Comparison of ENCODE assay signal across 14 mouse cellular contexts in genomic region chr1:36052672-36053071, GRCm38 (mm10). TPM values are rescaled to one million over a fixed set of nuclear protein-coding genes. Genes with fewer than 3 reads are reported as not detected.
DNase-seq lines count a peak whose midpoint lies in the region; ATAC-seq and TF ChIP-seq lines count a peak whose summit lies in the region.
"Had no signal": no experiment of that assay in that cellular context is flagged by ENCODE, and none has a peak within 500 bp of the region (broad histone marks: within the 10 kb centered on the region; RNA-seq: fewer than 3 reads in every experiment).

No protein-coding gene starts in this region.

- H3K4me1 ChIP-seq in lung, postnatal 0 days (ENCODE audit: insufficient read depth, low read depth, low read length), result no peaks in the 10 kb centered on the region
- peaks cover 14 to 27% of the 10 kb centered on the region in 2 experiments for H3K4me1 ChIP-seq in CH12.LX (ENCODE audit: control insufficient read depth in 1 of 2, insufficient read depth in 2 of 2)
- H3K4me1 ChIP-seq: embryonic facial prominence, embryonic 13.5 days; forebrain, embryonic 12.5 days; lung, embryonic 15.5 days; midbrain, embryonic 13.5 days; stomach, embryonic 15.5 days had no signal

- no peaks in the 10 kb centered on the region for H3K36me3 ChIP-seq in lung, postnatal 0 days (ENCODE audit: insufficient read depth, low read length)
- H3K36me3 ChIP-seq in CH12.LX (replicated peaks in 1 of 2; ENCODE audit: control insufficient read depth in 1 of 2, insufficient read depth in 1 of 2, low read length in 1 of 2), result no peaks in the 10 kb centered on the region
- H3K36me3 ChIP-seq: embryonic facial prominence, embryonic 13.5 days; forebrain, embryonic 12.5 days; lung, embryonic 15.5 days; midbrain, embryonic 13.5 days; stomach, embryonic 15.5 days had no signal

- no peak for TF ChIP-seq RAD21 in CH12.LX (IDR thresholded peaks at IDR 0.05; ENCODE audit: low read depth, low read length)

- no peaks in the 10 kb centered on the region for H3K27me3 ChIP-seq in lung, postnatal 0 days (replicated peaks; ENCODE audit: insufficient read depth, low read length)
- H3K27me3 ChIP-seq in CH12.LX (replicated peaks), result no peaks in the 10 kb centered on the region
- H3K27me3 ChIP-seq: embryonic facial prominence, embryonic 13.5 days; lung, embryonic 15.5 days; midbrain, embryonic 13.5 days; stomach, embryonic 15.5 days had no signal

- H3K9ac ChIP-seq in lung, postnatal 0 days (replicated peaks; ENCODE audit: low read depth), result no peak overlapping the region
- no peak overlapping the region for H3K9ac ChIP-seq in CH12.LX (ENCODE audit: insufficient read depth, low read depth)
- H3K9ac ChIP-seq: embryonic facial prominence, embryonic 13.5 days; forebrain, embryonic 12.5 days; lung, embryonic 15.5 days; midbrain, embryonic 13.5 days; stomach, embryonic 15.5 days had no signal

- DNase-seq in lung, postnatal 0 days (ENCODE audit: low spot score), result peak; percentile 38
- no peak for DNase-seq in lung, adult 18-20 months
- DNase-seq in B cell, adult 2 months, result peak; percentile 65 to 69
- peak; percentile 87 for DNase-seq in CH12.LX (ENCODE audit: extremely low read depth)
- DNase-seq in left cerebral cortex, postnatal 14 days (ENCODE audit: low spot score in 2 of 2), result no peak
- no peak for DNase-seq in urinary bladder, postnatal 36 days (ENCODE audit: low spot score in 2 of 2)
- DNase-seq: cerebellum, adult 11-12 months; heart, postnatal 10 days had no signal

- no peak overlapping the region for H3K4me2 ChIP-seq in lung, postnatal 0 days (replicated peaks; ENCODE audit: low read depth, low read length)
- H3K4me2 ChIP-seq in CH12.LX (ENCODE audit: insufficient read depth, low read depth, poor library complexity, severe bottlenecking), result peak overlapping the region; percentile 54; the same call in 1 of the 2 replicates
- H3K4me2 ChIP-seq: embryonic facial prominence, embryonic 13.5 days; forebrain, embryonic 12.5 days; lung, embryonic 15.5 days; midbrain, embryonic 13.5 days; stomach, embryonic 15.5 days had no signal

- no peak overlapping the region for H3K27ac ChIP-seq in lung, postnatal 0 days (ENCODE audit: low read length)
- H3K27ac ChIP-seq in CH12.LX (ENCODE audit: insufficient read depth, low read depth), result no peak overlapping the region; the same call in 1 of the 2 replicates
- H3K27ac ChIP-seq: embryonic facial prominence, embryonic 13.5 days; forebrain, embryonic 12.5 days; lung, embryonic 15.5 days; midbrain, embryonic 13.5 days; stomach, embryonic 15.5 days had no signal

- in situ Hi-C loops in CH12.LX (cut with MboI; ENCODE audit: low pct_ligation_motif_present, low pct_unique_long_range_greater_than_20kb, low sequenced_read_pairs), result no loop called here

- no peak for TF ChIP-seq CTCF in lung, postnatal 0 days (IDR thresholded peaks at IDR 0.05)
- no peak for TF ChIP-seq CTCF in CH12.LX (conservative IDR thresholded peaks at IDR 0.05 in 1 of 2, IDR thresholded peaks at IDR 0.05 in 1 of 2; ENCODE audit: low read depth in 2 of 2, low read length in 2 of 2)

- dilution Hi-C loops in CH12.LX (cut with MboI; ENCODE audit: extremely low pct_ligation_motif_present, extremely low pct_unique_long_range_greater_than_20kb, low sequenced_read_pairs), result no loop called here

- intact Hi-C loops in left cerebral cortex, postnatal 14 days (cut with DNase I), result no loop called here

- no peak for TF ChIP-seq POLR2A in CH12.LX (IDR thresholded peaks at IDR 0.05; ENCODE audit: low read depth, low read length)

- no peak for ATAC-seq in lung, postnatal 0 days
- peak; percentile 85 for ATAC-seq in megakaryocyte, adult 5-6 weeks (ENCODE audit: poor library complexity, severe bottlenecking)
- ATAC-seq: midbrain, embryonic 13.5 days had no signal

- H3K4me3 ChIP-seq in lung, postnatal 0 days (ENCODE audit: low read depth, low read length), result no peak overlapping the region
- H3K4me3 ChIP-seq in CH12.LX (replicated peaks in 1 of 3; ENCODE audit: low read depth in 2 of 3, low read length in 2 of 3, poor library complexity in 1 of 3), result no peak overlapping the region
- H3K4me3 ChIP-seq: embryonic facial prominence, embryonic 13.5 days; forebrain, embryonic 12.5 days; lung, embryonic 15.5 days; midbrain, embryonic 13.5 days; stomach, embryonic 15.5 days had no signal

- TF ChIP-seq EP300 in lung, postnatal 0 days (IDR thresholded peaks at IDR 0.05), result no peak
- TF ChIP-seq EP300 in CH12.LX (IDR thresholded peaks at IDR 0.05; ENCODE audit: low read length), result peak; percentile 88

- 75% methylated on average over 5 of the region's 5 CpGs for WGBS in lung, postnatal 0 days

- no peaks in the 10 kb centered on the region for H3K79me2 ChIP-seq in CH12.LX (replicated peaks; ENCODE audit: control insufficient read depth, extremely low read depth, insufficient read depth, poor library complexity, severe bottlenecking)

- H3K9me3 ChIP-seq in lung, postnatal 0 days (ENCODE audit: low read length), result no peaks in the 10 kb centered on the region
- H3K9me3 ChIP-seq in CH12.LX (replicated peaks; ENCODE audit: low read length), result no peaks in the 10 kb centered on the region
- H3K9me3 ChIP-seq: embryonic facial prominence, embryonic 13.5 days; forebrain, embryonic 12.5 days; lung, embryonic 15.5 days; midbrain, embryonic 13.5 days; stomach, embryonic 15.5 days had no signal

TF ChIP-seq in CH12.LX, 34 proteins besides CTCF, POLR2A, EP300 and RAD21:
- TF ChIP-seq JUN (IDR thresholded peaks at IDR 0.05; ENCODE audit: insufficient read depth, low read depth, low read length) (peak; percentile 49; the same call in 1 of the 2 replicates), IRF4 (IDR thresholded peaks at IDR 0.05; ENCODE audit: low read depth, low read length) (peak; percentile 94), ETS1 (conservative IDR thresholded peaks at IDR 0.05; ENCODE audit: low read depth, low read length) (peak; percentile 69), MYC (IDR thresholded peaks at IDR 0.05; ENCODE audit: low read depth, low read length) (peak; percentile 88), JUND (conservative IDR thresholded peaks at IDR 0.05; ENCODE audit: low read depth, low read length) (peak; percentile 46; the same call in 1 of the 2 replicates), MXI1 (IDR thresholded peaks at IDR 0.05; ENCODE audit: low read depth, low read length) (peak; percentile 33; the same call in 1 of the 2 replicates), TBP (conservative IDR thresholded peaks at IDR 0.05; ENCODE audit: low read depth, low read length) (0 out of 2 replicates have a peak, but pooled peaks have one; percentile 35), RCOR1 (conservative IDR thresholded peaks at IDR 0.05; ENCODE audit: low read depth, low read length) (0 out of 2 replicates have a peak, but pooled peaks have one; percentile 57), ZMIZ1 (IDR thresholded peaks at IDR 0.05; ENCODE audit: low read depth, low read length) (no peak), GABPA (IDR thresholded peaks at IDR 0.05; ENCODE audit: insufficient replicate concordance, low read depth, low read length) (0 out of 2 replicates have a peak, but pooled peaks have one; percentile 10), MAZ (IDR thresholded peaks at IDR 0.05; ENCODE audit: low read depth, low read length) (no peak), ELF1 (IDR thresholded peaks at IDR 0.05; ENCODE audit: low read depth, low read length) (peak; percentile 60; the same call in 1 of the 2 replicates), BHLHE40 (IDR thresholded peaks at IDR 0.05; ENCODE audit: low read depth, low read length) (peak; percentile 57), USF1 (IDR thresholded peaks at IDR 0.05; ENCODE audit: low read depth, low read length) (no peak), MAX (IDR thresholded peaks at IDR 0.05; ENCODE audit: low read length) (peak; percentile 57; the same call in 1 of the 2 replicates), USF2 (conservative IDR thresholded peaks at IDR 0.05; ENCODE audit: low read depth, low read length) (no peak)

RNA-seq across cellular contexts. Expression of gene Hs6st1, which starts 15.5 kb away (rescaled TPM):
- polyA plus RNA-seq in lung, postnatal 0 days (2015; fragmentation: Nextera tagmentation; extraction: Ambion mirVana), result 4.9 and 6.3 TPM in 2 replicates
- total RNA-seq in CH12.LX (2012; rRNA removed) (14.0 and 17.7 TPM in 2 replicates), CH12.LX (2014; rRNA removed) (8.2 and 9.1 TPM in 2 replicates)
- polyA plus RNA-seq in CH12.LX (2012; ENCODE audit: insufficient read length, low read depth), result 18.1 and 18.6 TPM in 2 replicates
- 28.7 and 30.0 TPM in 2 replicates for total RNA-seq in megakaryocyte, adult 5-6 weeks (2015)
- total RNA-seq in megakaryocyte, adult 5-6 weeks (2017), result 16.0 and 17.0 TPM in 2 replicates
- 10 to 100 TPM; 73.1 to 77.7 TPM for total RNA-seq in left cerebral cortex, postnatal 14 days (2021)

Comparison
In these comparisons a context has a peak if more than half of its experiments do, and no peak if none do; other contexts are left out.
1. DNase-seq: peak in lung, postnatal 0 days (single experiment), B cell, adult 2 months (2 of 2) and CH12.LX (single experiment); none in lung, adult 18-20 months (0 of 2), left cerebral cortex, postnatal 14 days (0 of 2) and urinary bladder, postnatal 36 days (0 of 2).